Mouse (Mus musculus): ENCODE data around the gene Cyp3a41a.
"Not testable (repeated sequence)": the region's sequence is repeated elsewhere in the genome, so short reads cannot be mapped to it uniquely, and the experiment has no call there.

The Cyp3a41a gene

DNA sequence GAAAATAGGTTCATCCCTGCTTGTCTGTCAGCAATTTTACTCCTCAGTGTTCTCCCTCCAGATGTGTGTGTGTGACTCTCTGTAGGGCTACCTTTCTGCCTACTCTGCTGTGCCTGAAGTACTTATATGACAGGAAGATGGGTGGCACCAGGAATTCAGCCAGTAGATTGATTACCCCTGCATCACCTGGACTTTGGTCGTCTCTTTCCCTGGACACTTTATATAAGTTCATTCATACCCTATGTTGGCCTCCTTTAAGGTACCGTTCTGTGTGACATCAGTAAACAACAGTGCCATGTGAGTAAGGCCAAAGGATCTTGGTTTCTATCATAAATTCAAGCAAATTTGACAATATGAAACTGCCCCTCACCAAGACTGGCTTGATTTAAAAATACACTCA is at the start of gene Cyp3a41a:
Gene Cyp3a41a, minus strand, starts transcription at position 101 of the 400 bp plus-strand sequence.
- not testable (repeated sequence) for DNase-seq (ENCODE audit: low spot score in 2 of 2)

DNA sequence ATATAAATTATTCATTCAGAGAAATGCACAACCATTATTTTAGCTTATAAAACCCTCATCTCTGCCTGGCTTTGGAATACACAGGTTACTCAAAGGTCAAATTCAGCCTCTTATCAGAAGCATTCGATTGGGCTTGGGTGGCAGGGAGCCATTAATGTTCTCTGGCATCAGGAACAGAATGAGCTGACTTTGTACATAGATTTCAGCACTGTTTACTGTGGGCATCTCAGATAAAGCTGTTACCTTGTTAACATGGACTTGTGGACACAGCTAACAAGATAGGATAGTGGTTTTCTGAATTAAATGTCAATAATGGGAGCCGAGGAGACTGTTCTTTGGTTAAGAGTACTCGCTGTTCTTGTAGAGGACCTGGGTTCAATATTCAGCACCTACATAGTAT is 17.6 kb upstream of the Cyp3a41a start:
- not testable (repeated sequence) for DNase-seq (ENCODE audit: low spot score in 2 of 2)

DNA sequence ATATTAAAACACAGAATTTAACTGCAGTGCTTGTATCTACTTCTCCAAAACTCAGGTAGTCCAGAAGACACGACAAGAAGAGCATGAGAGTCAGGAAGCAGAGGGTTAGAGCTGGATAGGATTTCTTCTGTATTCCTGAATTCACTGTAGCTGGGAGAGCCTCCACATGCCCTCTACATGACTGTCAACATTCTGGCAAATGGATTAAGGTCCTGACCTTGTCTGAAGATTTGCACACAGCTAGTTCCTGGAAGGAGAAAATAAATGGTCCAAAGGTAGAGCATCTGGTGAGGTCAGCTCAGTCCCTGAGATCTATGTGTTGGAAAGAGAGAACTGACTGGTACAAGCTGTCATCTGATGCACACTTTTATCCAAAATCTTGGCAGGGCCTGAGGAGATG is 5.6 kb downstream of the Cyp3a41a start:
- not testable (repeated sequence) for DNase-seq (ENCODE audit: low spot score in 2 of 2)

DNA sequence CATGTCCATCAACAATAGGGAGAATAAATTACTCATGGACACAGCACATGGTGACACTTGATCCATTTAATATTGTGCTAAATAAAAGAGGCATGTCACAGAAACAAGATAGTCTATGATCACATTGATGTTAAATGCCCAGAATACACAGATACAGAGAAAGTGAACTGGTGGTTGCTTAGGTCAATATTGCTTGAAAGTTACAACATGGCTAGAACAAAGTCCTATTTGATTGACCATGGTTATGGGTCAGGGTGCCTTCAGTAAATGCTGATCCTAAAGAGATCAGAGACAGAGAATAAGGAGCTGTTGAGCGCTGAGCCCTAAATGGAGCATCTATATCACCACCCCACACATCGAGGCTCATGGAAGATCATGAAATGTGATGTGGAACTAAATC is 12.6 kb downstream of the Cyp3a41a start:
- not testable (repeated sequence) for DNase-seq (ENCODE audit: low spot score in 2 of 2)

DNA sequence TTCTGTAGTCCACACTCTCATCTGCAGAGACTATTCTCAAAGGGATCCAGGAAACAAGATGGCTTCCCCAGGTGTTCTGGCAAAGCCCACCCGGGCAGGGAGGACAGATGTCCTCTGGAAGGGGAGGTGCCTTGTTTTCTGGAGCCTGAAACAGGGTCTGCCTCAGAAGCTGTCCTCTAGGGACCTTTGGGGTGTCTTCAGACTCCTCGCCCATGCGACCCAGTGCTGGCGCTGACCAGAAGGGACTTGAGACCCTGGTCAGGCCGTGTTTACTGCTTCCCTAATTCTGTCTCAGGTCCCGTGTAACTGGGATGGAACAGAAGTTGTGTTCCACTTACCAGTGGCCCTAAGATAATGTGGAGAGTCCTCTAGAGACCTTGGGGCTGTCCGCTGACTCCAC is 57.9 kb downstream of the Cyp3a41a start:
- DNase-seq (ENCODE audit: low spot score in 2 of 2), result no peak

DNA sequence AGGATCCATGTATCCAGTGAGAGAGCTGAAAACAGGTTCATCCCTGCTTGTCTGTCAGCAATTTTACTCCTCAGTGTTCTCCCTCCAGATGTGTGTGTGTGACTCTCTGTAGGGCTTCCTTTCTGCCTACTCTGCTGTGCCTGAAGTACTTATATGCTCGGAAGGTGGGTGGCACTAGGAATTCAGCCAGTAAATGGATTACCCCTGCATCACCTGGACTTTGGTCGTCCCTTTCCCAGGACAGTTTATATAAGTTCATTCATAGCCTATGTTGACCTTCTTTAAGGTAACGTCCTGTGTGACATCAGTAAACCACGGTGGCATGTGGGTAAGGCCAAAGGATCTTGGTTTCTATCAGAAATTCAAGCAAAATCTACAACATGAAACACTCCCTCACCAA is 72.2 kb downstream of the Cyp3a41a start:
- no peak for DNase-seq (ENCODE audit: low spot score in 2 of 2)
